Comparison of ENCODE assay signal across 18 mouse cellular contexts in the genomic region with DNA sequence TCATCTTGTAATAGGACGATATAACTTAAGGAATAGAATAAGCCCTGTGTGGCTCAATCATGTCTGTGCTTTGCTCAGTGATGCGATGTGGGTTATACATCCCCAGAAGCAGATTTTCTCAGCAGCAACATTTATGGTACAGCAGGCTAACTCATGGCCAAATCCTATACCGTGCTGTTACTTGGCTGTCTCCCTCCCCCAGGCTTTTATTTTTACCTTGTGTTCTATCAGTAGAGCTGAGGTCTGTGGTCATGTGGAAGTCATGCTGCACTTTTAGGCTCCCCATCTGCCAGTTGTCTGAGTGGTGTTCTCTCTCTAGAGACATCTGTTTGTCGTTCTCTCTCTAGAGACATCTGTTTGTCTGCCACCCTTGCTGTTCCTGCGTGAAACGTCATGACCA. TPM values are rescaled to one million over a fixed set of nuclear protein-coding genes. Genes with fewer than 3 reads are reported as not detected.
DNase-seq lines count a peak whose midpoint lies in the region.
"Had no signal": no experiment of that assay in that cellular context is flagged by ENCODE, and none has a peak within 500 bp of the region (broad histone marks: within the 10 kb centered on the region; RNA-seq: fewer than 3 reads in every experiment).

No protein-coding gene starts in this region.

- peak; percentile 49 to 53 for DNase-seq in frontal cortex, adult 2 months (ENCODE audit: extremely low spot score in 1 of 2, low spot score in 1 of 2)
- no peak for DNase-seq in frontal cortex, postnatal 14 days (ENCODE audit: low spot score in 2 of 2)
- DNase-seq in left cerebral cortex, adult 18-20 months (ENCODE audit: low spot score in 2 of 2), result peak; percentile 13 to 36
- DNase-seq in left cerebral cortex, postnatal 10 days (ENCODE audit: extremely low spot score in 1 of 2, low spot score in 2 of 2), result no peak
- DNase-seq in brain, adult 2 months (ENCODE audit: low read depth, low spot score), result peak; percentile 82
- peak; percentile 34 for DNase-seq in splenic B cell, adult 2 months (ENCODE audit: low read depth, low spot score)
- no peak for DNase-seq in kidney, adult 11 months
- DNase-seq: cerebellum, adult 18-20 months; cerebellum, adult 9-11 months; cerebellum, postnatal 36 days; gastrocnemius, adult 2 months; gastrocnemius, postnatal 25 days had no signal

- intact Hi-C loops in left cerebral cortex, postnatal 10 days (cut with DNase I), result no loop called here

- H3K27me3 ChIP-seq in splenic B cell, adult 2 months (ENCODE audit: control insufficient read depth, insufficient read depth, low read length, poor library complexity, severe bottlenecking), result no peaks in the 10 kb centered on the region
- H3K27me3 ChIP-seq: embryonic facial prominence, embryonic 15.5 days; heart, embryonic 15.5 days; intestine, embryonic 15.5 days had no signal

- H3K36me3 ChIP-seq in splenic B cell, adult 2 months (ENCODE audit: control insufficient read depth, insufficient read depth, low read length, poor library complexity, severe bottlenecking), result no peaks in the 10 kb centered on the region
- H3K36me3 ChIP-seq: embryonic facial prominence, embryonic 15.5 days; forebrain, embryonic 10.5 days; heart, embryonic 15.5 days; hindbrain, embryonic 10.5 days; intestine, embryonic 15.5 days had no signal

RNA-seq across cellular contexts. Expression of a gene that starts 51.6 kb away (rescaled TPM):
- 76.5 and 88.6 TPM in 2 replicates for polyA plus RNA-seq in frontal cortex, adult 2 months (2012; rRNA removed)
- total RNA-seq in left cerebral cortex, adult 18-20 months (2021), result 100 to 1,000 TPM; 272 to 280 TPM
- total RNA-seq in left cerebral cortex, postnatal 10 days (2021), result 100 to 1,000 TPM; 247 to 257 TPM
- polyA plus RNA-seq: erythroblast, embryonic 14.5 days had no signal

Comparison
In these comparisons a context has a peak if more than half of its experiments do, and no peak if none do; other contexts are left out.
1. DNase-seq: peak in frontal cortex, adult 2 months (2 of 2), left cerebral cortex, adult 18-20 months (2 of 2), brain, adult 2 months (single experiment) and splenic B cell, adult 2 months (single experiment); none in frontal cortex, postnatal 14 days (0 of 2), left cerebral cortex, postnatal 10 days (0 of 2) and kidney, adult 11 months (single experiment).